9 mouse cellular contexts compared by ENCODE assay signal in the genomic region with DNA sequence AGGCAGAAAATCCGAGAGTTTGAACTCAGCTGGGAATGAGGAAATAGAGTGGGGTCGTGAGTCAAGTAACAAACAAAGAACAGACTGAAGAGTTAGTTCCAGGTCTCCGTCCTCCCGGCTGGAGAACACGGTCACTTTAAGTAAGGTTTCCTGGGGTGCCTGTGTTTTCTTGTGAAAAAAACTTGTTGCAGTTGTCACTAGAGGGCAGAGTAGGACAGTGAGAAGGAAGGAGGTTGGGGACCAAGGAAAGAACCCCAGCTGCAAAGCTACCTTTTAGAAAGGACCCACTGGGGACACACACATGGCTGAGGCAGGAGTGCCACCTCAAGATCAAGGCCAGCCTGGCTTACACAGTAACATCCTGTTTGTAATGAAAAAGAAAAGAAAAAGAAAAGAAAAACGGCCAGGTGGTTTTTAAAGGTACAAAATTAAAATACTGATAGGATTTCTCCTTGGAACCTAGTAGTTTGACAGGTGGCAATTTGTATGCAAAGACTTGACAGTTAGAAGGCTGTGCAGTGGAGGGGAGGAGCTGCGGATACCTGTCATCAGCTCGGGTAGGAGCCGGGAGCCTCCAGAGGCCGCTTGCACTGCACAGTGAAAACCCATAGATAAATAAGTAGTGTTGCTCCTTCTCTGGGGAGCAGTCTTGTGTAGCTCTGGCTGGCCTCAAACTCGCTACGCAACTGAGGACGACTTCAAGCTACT. TPM values are rescaled to one million over a fixed set of nuclear protein-coding genes. Genes with fewer than 3 reads are reported as not detected.
DNase-seq lines count a peak whose midpoint lies in the region; ATAC-seq and TF ChIP-seq lines count a peak whose summit lies in the region.
"Had no signal": no experiment of that assay in that cellular context is flagged by ENCODE, and none has a peak within 500 bp of the region (broad histone marks: within the 10 kb centered on the region; RNA-seq: fewer than 3 reads in every experiment).

No protein-coding gene starts in this region.

- peak; percentile 54; the same call in 1 of the 2 replicates for TF ChIP-seq CTCF in brain, embryonic 14.5 days (IDR thresholded peaks at IDR 0.05; ENCODE audit: borderline replicate concordance, extremely low read depth, insufficient read depth, insufficient read length)
- peak; percentile 78 for TF ChIP-seq CTCF in heart, postnatal 0 days (IDR thresholded peaks at IDR 0.05; ENCODE audit: low read depth)
- TF ChIP-seq CTCF in liver, embryonic 14.5 days (IDR thresholded peaks at IDR 0.05; ENCODE audit: low read depth) = peak; percentile 77
- peak; percentile 86 for TF ChIP-seq CTCF in stomach, postnatal 0 days (IDR thresholded peaks at IDR 0.05; ENCODE audit: low read depth)

- H3K4me3 ChIP-seq in heart, postnatal 0 days (ENCODE audit: low read depth, low read length) = no peak overlapping the region
- no peak overlapping the region for H3K4me3 ChIP-seq in liver, embryonic 14.5 days (ENCODE audit: insufficient read depth in 1 of 2, low read depth in 2 of 2, low read length in 2 of 2)
- H3K4me3 ChIP-seq in stomach, postnatal 0 days (ENCODE audit: low read depth, low read length) = no peak overlapping the region

- TF ChIP-seq POLR2A in brain, embryonic 14.5 days (IDR thresholded peaks at IDR 0.05; ENCODE audit: borderline replicate concordance, extremely low read depth, insufficient read depth, insufficient read length, poor library complexity, severe bottlenecking) = no peak

- no peaks in the 10 kb centered on the region for H3K9me3 ChIP-seq in heart, postnatal 0 days (replicated peaks; ENCODE audit: control insufficient read depth, low read length)
- no peaks in the 10 kb centered on the region for H3K9me3 ChIP-seq in liver, embryonic 14.5 days (ENCODE audit: control insufficient read depth, low read length)
- H3K9me3 ChIP-seq in stomach, postnatal 0 days (ENCODE audit: control insufficient read depth, low read length) = no peaks in the 10 kb centered on the region

- no peak overlapping the region; the same call in 1 of the 2 replicates for H3K4me2 ChIP-seq in heart, postnatal 0 days (ENCODE audit: low read depth, low read length)
- peak overlapping the region; percentile 46 for H3K4me2 ChIP-seq in liver, embryonic 14.5 days (ENCODE audit: low read depth)
- H3K4me2 ChIP-seq in stomach, postnatal 0 days (replicated peaks; ENCODE audit: low read depth) = 0 out of 2 replicates have a peak overlapping the region, but pooled peaks have one; percentile 3

- peak overlapping the region; percentile 3; the same call in 1 of the 2 replicates for H3K27ac ChIP-seq in heart, postnatal 0 days (ENCODE audit: low read depth)
- peak overlapping the region; percentile 29 for H3K27ac ChIP-seq in liver, embryonic 14.5 days
- H3K27ac ChIP-seq in stomach, postnatal 0 days (replicated peaks) = no peak overlapping the region

- TF ChIP-seq EP300 in heart, postnatal 0 days (IDR thresholded peaks at IDR 0.05; ENCODE audit: low read depth) = no peak
- TF ChIP-seq EP300 in liver, embryonic 14.5 days (IDR thresholded peaks at IDR 0.05; ENCODE audit: low read depth) = no peak
- no peak for TF ChIP-seq EP300 in stomach, postnatal 0 days (optimal IDR thresholded peaks at IDR 0.05)

- no peaks in the 10 kb centered on the region for H3K27me3 ChIP-seq in heart, postnatal 0 days (ENCODE audit: control insufficient read depth, insufficient read depth, low read length)
- H3K27me3 ChIP-seq in liver, embryonic 14.5 days (ENCODE audit: control insufficient read depth, insufficient read depth, low read length) = no peaks in the 10 kb centered on the region
- no peaks in the 10 kb centered on the region for H3K27me3 ChIP-seq in stomach, postnatal 0 days (ENCODE audit: control insufficient read depth, insufficient read depth, low read length)
- H3K27me3 ChIP-seq: Patski had no signal

- no peak overlapping the region; the same call in 1 of the 2 replicates for H3K9ac ChIP-seq in heart, postnatal 0 days (replicated peaks; ENCODE audit: low read depth, low read length)
- H3K9ac ChIP-seq in liver, embryonic 14.5 days (replicated peaks) = peak overlapping the region; percentile 20; the same call in 1 of the 2 replicates
- no peak overlapping the region for H3K9ac ChIP-seq in stomach, postnatal 0 days (ENCODE audit: low read length)

- peaks cover 10% of the 10 kb centered on the region for H3K4me1 ChIP-seq in heart, postnatal 0 days (ENCODE audit: control insufficient read depth, insufficient read depth)
- H3K4me1 ChIP-seq in liver, embryonic 14.5 days (replicated peaks; ENCODE audit: control insufficient read depth in 2 of 2, insufficient read depth in 2 of 2, low read length in 1 of 2) = peaks cover 7 to 19% of the 10 kb centered on the region in 2 experiments
- H3K4me1 ChIP-seq in stomach, postnatal 0 days (replicated peaks; ENCODE audit: control insufficient read depth, insufficient read depth) = 0 out of 2 replicates have a peak, but pooled peaks cover 4% of the 10 kb centered on the region

- DNase-seq in adrenal gland, postnatal 14 days = peak; percentile 62
- DNase-seq in adrenal gland, postnatal 4 days (ENCODE audit: low spot score in 2 of 2) = no peak
- DNase-seq in 416B (ENCODE audit: low read depth) = peak; percentile 82
- peak; percentile 61 for DNase-seq in brain, embryonic 14.5 days (ENCODE audit: low read depth)
- peak; percentile 69 for DNase-seq in heart, postnatal 0 days (ENCODE audit: low spot score)
- DNase-seq in liver, embryonic 14.5 days (ENCODE audit: low read depth in 3 of 3, low spot score in 3 of 3) = peak in 2 of 3 experiments; percentile 42 to 58
- DNase-seq in stomach, postnatal 0 days (ENCODE audit: low spot score) = peak; percentile 27
- DNase-seq in right cerebral cortex, postnatal 14 days = no peak

- peak; percentile 28 for ATAC-seq in heart, postnatal 0 days (ENCODE audit: insufficient read depth, low read depth)
- ATAC-seq in liver, embryonic 14.5 days (ENCODE audit: insufficient read depth) = peak; percentile 61
- ATAC-seq in stomach, postnatal 0 days (ENCODE audit: low FRiP score, low TSS enrichment) = peak; percentile 14
- ATAC-seq: Patski had no signal

- WGBS in heart, postnatal 0 days = 6% methylated on average over 13 of the region's 13 CpGs
- 8% methylated on average over 13 of the region's 13 CpGs for WGBS in liver, embryonic 14.5 days (ENCODE audit: insufficient replicate concordance)
- WGBS in stomach, postnatal 0 days = 9% methylated on average over 13 of the region's 13 CpGs

- H3K36me3 ChIP-seq in heart, postnatal 0 days (replicated peaks; ENCODE audit: control insufficient read depth, insufficient read depth, low read length) = peaks cover 24% of the 10 kb centered on the region
- H3K36me3 ChIP-seq in liver, embryonic 14.5 days (replicated peaks; ENCODE audit: control insufficient read depth, insufficient read depth, low read depth) = peaks cover 17% of the 10 kb centered on the region
- peaks cover 7% of the 10 kb centered on the region for H3K36me3 ChIP-seq in stomach, postnatal 0 days (ENCODE audit: control insufficient read depth, insufficient read depth, low read length)

RNA-seq across cellular contexts. Expression of a gene that starts 3.2 kb away (rescaled TPM):
- 146 and 155 TPM in 2 replicates for total RNA-seq in adrenal gland, postnatal 14 days (2021)
- total RNA-seq in adrenal gland, postnatal 4 days (2021) = 100 to 1,000 TPM; 177 TPM
- 144 and 152 TPM in 2 replicates for polyA plus RNA-seq in brain, embryonic 14.5 days (2012; rRNA removed)
- total RNA-seq in heart, postnatal 0 days (2014; rRNA removed; ENCODE audit: low replicate concordance) = 74.5 and 86.8 TPM in 2 replicates
- 161 and 172 TPM in 2 replicates for polyA plus RNA-seq in heart, postnatal 0 days (2015; fragmentation: Nextera tagmentation; extraction: Ambion mirVana)
- 74.2 and 104 TPM in 2 replicates for polyA plus RNA-seq in liver, embryonic 14.5 days (2012; rRNA removed)
- polyA plus RNA-seq in liver, embryonic 14.5 days (2014; fragmentation: Nextera tagmentation; extraction: Ambion mirVana) = 170 and 181 TPM in 2 replicates
- polyA plus RNA-seq in stomach, postnatal 0 days (2015; fragmentation: Nextera tagmentation; extraction: Ambion mirVana) = 215 and 221 TPM in 2 replicates

RNA-seq across cellular contexts. Expression of a gene that starts 13.6 kb away (rescaled TPM):
- 38.0 and 44.2 TPM in 2 replicates for total RNA-seq in adrenal gland, postnatal 14 days (2021)
- total RNA-seq in adrenal gland, postnatal 4 days (2021) = 10 to 100 TPM; 47.4 to 53.4 TPM
- polyA plus RNA-seq in brain, embryonic 14.5 days (2012; rRNA removed) = 73.8 and 96.8 TPM in 2 replicates
- 17.4 and 21.2 TPM in 2 replicates for total RNA-seq in heart, postnatal 0 days (2014; rRNA removed; ENCODE audit: low replicate concordance)
- 15.2 and 16.9 TPM in 2 replicates for polyA plus RNA-seq in heart, postnatal 0 days (2015; fragmentation: Nextera tagmentation; extraction: Ambion mirVana)
- polyA plus RNA-seq in liver, embryonic 14.5 days (2012; rRNA removed) = 70.6 and 84.8 TPM in 2 replicates
- 50.2 and 56.1 TPM in 2 replicates for polyA plus RNA-seq in liver, embryonic 14.5 days (2014; fragmentation: Nextera tagmentation; extraction: Ambion mirVana)
- 32.4 and 37.3 TPM in 2 replicates for polyA plus RNA-seq in stomach, postnatal 0 days (2015; fragmentation: Nextera tagmentation; extraction: Ambion mirVana)

RNA-seq across cellular contexts. Expression of a gene that starts 22.1 kb away (rescaled TPM):
- total RNA-seq in adrenal gland, postnatal 14 days (2021) = 3.4 and 5.3 TPM in 2 replicates
- 1 to 10 TPM; 2.7 to 3.2 TPM for total RNA-seq in adrenal gland, postnatal 4 days (2021)
- polyA plus RNA-seq in brain, embryonic 14.5 days (2012; rRNA removed) = 11.7 and 13.9 TPM in 2 replicates
- total RNA-seq in heart, postnatal 0 days (2014; rRNA removed; ENCODE audit: low replicate concordance) = 0.43 TPM in 1 of 2 replicates, not detected in the other
- 2.0 and 2.3 TPM in 2 replicates for polyA plus RNA-seq in heart, postnatal 0 days (2015; fragmentation: Nextera tagmentation; extraction: Ambion mirVana)
- polyA plus RNA-seq in liver, embryonic 14.5 days (2012; rRNA removed) = 8.1 and 9.3 TPM in 2 replicates
- 6.8 and 7.6 TPM in 2 replicates for polyA plus RNA-seq in liver, embryonic 14.5 days (2014; fragmentation: Nextera tagmentation; extraction: Ambion mirVana)
- 7.7 and 7.9 TPM in 2 replicates for polyA plus RNA-seq in stomach, postnatal 0 days (2015; fragmentation: Nextera tagmentation; extraction: Ambion mirVana)

RNA-seq across cellular contexts. Expression of a gene that starts 33.2 kb away (rescaled TPM):
- total RNA-seq in adrenal gland, postnatal 14 days (2021) = 17.6 and 22.7 TPM in 2 replicates
- 10 to 100 TPM; 34.4 to 43.7 TPM for total RNA-seq in adrenal gland, postnatal 4 days (2021)
- polyA plus RNA-seq in brain, embryonic 14.5 days (2012; rRNA removed) = 6.6 and 8.7 TPM in 2 replicates
- total RNA-seq in heart, postnatal 0 days (2014; rRNA removed; ENCODE audit: low replicate concordance) = 4.0 and 6.8 TPM in 2 replicates
- polyA plus RNA-seq in heart, postnatal 0 days (2015; fragmentation: Nextera tagmentation; extraction: Ambion mirVana) = 4.9 and 5.3 TPM in 2 replicates
- polyA plus RNA-seq in liver, embryonic 14.5 days (2012; rRNA removed) = 11.5 and 13.0 TPM in 2 replicates
- 1.1 and 1.7 TPM in 2 replicates for polyA plus RNA-seq in liver, embryonic 14.5 days (2014; fragmentation: Nextera tagmentation; extraction: Ambion mirVana)
- polyA plus RNA-seq in stomach, postnatal 0 days (2015; fragmentation: Nextera tagmentation; extraction: Ambion mirVana) = 6.9 TPM in 2 replicates

RNA-seq across cellular contexts. Expression of a gene that starts 58.1 kb away (rescaled TPM):
- total RNA-seq in adrenal gland, postnatal 14 days (2021) = 56.0 and 58.0 TPM in 2 replicates
- 10 to 100 TPM; 71.8 to 89.6 TPM for total RNA-seq in adrenal gland, postnatal 4 days (2021)
- polyA plus RNA-seq in brain, embryonic 14.5 days (2012; rRNA removed) = 90.1 and 103 TPM in 2 replicates
- total RNA-seq in heart, postnatal 0 days (2014; rRNA removed; ENCODE audit: low replicate concordance) = 27.4 and 56.9 TPM in 2 replicates
- polyA plus RNA-seq in heart, postnatal 0 days (2015; fragmentation: Nextera tagmentation; extraction: Ambion mirVana) = 15.4 and 16.1 TPM in 2 replicates
- polyA plus RNA-seq in liver, embryonic 14.5 days (2012; rRNA removed) = 47.6 and 55.9 TPM in 2 replicates
- polyA plus RNA-seq in liver, embryonic 14.5 days (2014; fragmentation: Nextera tagmentation; extraction: Ambion mirVana) = 43.1 and 48.6 TPM in 2 replicates
- polyA plus RNA-seq in stomach, postnatal 0 days (2015; fragmentation: Nextera tagmentation; extraction: Ambion mirVana) = 17.9 TPM in 2 replicates

Comparison
In these comparisons a context has a peak if more than half of its experiments do, and no peak if none do; other contexts are left out.
1. DNase-seq: peak in adrenal gland, postnatal 14 days (single experiment), 416B (single experiment), brain, embryonic 14.5 days (single experiment), heart, postnatal 0 days (single experiment), liver, embryonic 14.5 days (2 of 3) and stomach, postnatal 0 days (single experiment); none in adrenal gland, postnatal 4 days (0 of 2) and right cerebral cortex, postnatal 14 days (single experiment).
2. Peak in every context shown above with its lines, with median percentiles within 50 percentile points of each other: CTCF ChIP-seq and ATAC-seq.